Mouse (Mus musculus) spleen, adult 2 months (tissue): ENCODE measurements at regions not wholly inside any gene's neighbourhood (a gene's known extent, or its start where the extent isn't known, plus 50 kb on each side); places are given as distances from the start of the nearest gene placed in this dataset.

Experiments
- DNase-seq, 2 experiments: peaks; one replicate each; pipeline versions ENCODE4 v3.0.0 to v3.0.0-alpha.2; 2012 to 2021; ENCODE audit warnings: low spot score in 2 of 2, low read depth in 1 of 2
- H3K27ac ChIP-seq: fragments of 200-500 bp; 2 replicates; pipeline ENCODE4 v1.5.1; 2012; ENCODE audit warnings: low read length, inconsistent platforms; ENCODE audit not compliant: insufficient read depth
- H3K27me3 ChIP-seq: fragments of 200-500 bp; 2 replicates; pipeline ENCODE4 v1.6.1; 2012; ENCODE audit warnings: mild to moderate bottlenecking, moderate library complexity, low read length, inconsistent platforms; ENCODE audit not compliant: control insufficient read depth, insufficient read depth
- H3K36me3 ChIP-seq: fragments of 200-500 bp; 2 replicates; pipeline ENCODE4 v1.6.1; 2012; ENCODE audit warnings: mild to moderate bottlenecking, low read length, inconsistent platforms; ENCODE audit not compliant: control insufficient read depth, insufficient read depth
- H3K4me1 ChIP-seq: fragments of 200-500 bp; 2 replicates; pipeline ENCODE4 v1.6.1; 2011; ENCODE audit warnings: inconsistent platforms; ENCODE audit not compliant: control insufficient read depth, insufficient read depth, insufficient read length
- H3K4me3 ChIP-seq: fragments of 200-500 bp; 2 replicates; pipeline ENCODE4 v1.5.1; 2011; ENCODE audit warnings: mild to moderate bottlenecking, inconsistent platforms; ENCODE audit not compliant: insufficient read depth, insufficient read length; ENCODE audit errors: extremely low read depth
- CTCF ChIP-seq: fragments of 200-500 bp; IDR thresholded peaks from 2 replicates; pipeline ENCODE4 v1.5.1; 2011; ENCODE audit warnings: mild to moderate bottlenecking, inconsistent platforms; ENCODE audit not compliant: insufficient read depth, insufficient read length, insufficient replicate concordance; ENCODE audit errors: extremely low read depth
- POLR2A ChIP-seq: fragments of 200-500 bp; IDR thresholded peaks from 2 replicates; pipeline ENCODE4 v1.6.1; 2011; ENCODE audit warnings: low read depth, low read length, inconsistent platforms
- WGBS: fragments of 180-500 bp; shearing (Covaris S2); methylation state at CpG from one replicate; pipeline ENCODE4 v1.1.7; 2018; 5-methylcytosine and 5-hydroxymethylcytosine counted together

DNA sequence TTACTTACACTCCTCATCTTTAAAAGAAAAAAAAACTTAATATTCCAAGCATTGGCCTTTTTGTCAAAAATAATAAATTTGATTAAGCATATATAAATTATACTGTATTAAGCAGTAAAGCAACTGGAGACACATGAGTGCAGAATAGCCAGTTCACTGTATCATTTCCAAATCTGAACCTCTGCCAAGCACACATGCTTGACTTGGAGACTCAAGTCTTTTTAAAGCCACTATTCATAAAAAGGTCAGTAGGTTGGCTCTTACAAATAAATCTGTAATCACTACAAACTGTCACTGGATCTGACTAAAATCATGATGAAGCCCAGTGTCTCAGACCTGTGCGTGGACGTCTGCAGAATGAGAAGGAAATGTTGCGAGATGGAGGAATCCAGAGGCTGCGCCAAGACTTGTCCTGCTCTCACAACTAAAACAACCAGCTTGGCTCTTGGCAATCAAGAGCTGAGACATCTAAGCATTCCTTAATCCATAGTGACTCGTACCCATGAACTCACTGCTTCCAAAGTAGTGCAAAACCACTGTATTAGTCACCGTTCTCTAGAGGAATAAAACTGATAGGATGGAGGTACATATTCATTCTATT is 195.8 kb upstream of the Map3k7 start:
- TF ChIP-seq POLR2A (no peak), CTCF (no peak)
- Histone ChIP-seq H3K27me3 (no peaks in the 10 kb centered on the region), H3K27ac (no peak overlapping the region), H3K4me1 (no peaks in the 10 kb centered on the region), H3K4me3 (no peak overlapping the region), H3K36me3 (no peaks in the 10 kb centered on the region)
- 84% methylated on average over 6 of the region's 6 CpGs for WGBS
- no peak for DNase-seq

DNA sequence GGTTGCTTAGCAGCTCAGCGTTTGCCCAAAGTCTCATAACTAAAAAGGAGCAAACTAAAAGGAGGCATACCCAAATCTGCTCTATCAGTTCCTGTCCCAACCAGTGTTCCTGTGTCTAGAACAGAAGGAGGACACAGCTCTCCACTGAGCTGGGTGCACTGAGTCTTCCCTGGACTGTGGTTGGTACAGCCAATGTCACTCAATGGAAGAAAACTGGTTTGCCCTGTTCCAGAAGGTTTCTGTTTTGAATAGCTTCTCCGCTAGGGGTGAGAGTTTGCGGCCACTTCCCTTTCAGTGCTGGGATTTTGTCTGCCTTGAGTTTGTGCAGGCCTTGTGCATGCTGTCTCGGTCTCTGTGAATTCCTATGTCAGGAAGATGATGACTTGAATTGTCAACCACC is 194.6 kb upstream of the Map3k7 start:
- Histone ChIP-seq H3K27me3 (no peaks in the 10 kb centered on the region), H3K4me3 (no peak overlapping the region), H3K36me3 (no peaks in the 10 kb centered on the region), H3K4me1 (no peaks in the 10 kb centered on the region), H3K27ac (no peak overlapping the region)
- WGBS, result 86% methylated on average over 4 of the region's 4 CpGs
- no peak for DNase-seq
- TF ChIP-seq POLR2A, result no peak
- TF ChIP-seq CTCF, result no peak

DNA sequence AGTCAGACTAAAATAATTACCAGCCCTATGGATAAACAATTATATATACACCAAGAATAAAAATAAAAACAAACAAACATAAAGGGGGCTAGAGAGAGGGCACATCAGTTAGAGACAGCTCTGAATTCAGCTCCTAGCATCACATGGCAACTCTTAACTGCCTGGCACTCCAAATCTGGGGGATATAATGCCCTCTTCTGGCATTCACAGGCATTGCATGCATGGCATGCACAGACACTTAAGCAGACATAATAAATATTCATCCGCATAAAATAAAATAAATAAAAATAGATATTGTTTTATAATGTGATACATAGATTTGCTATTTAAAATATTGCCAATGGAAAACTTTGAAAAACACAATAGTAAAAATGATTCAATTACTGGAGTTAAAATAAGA is 177.6 kb upstream of the Map3k7 start:
- no peak overlapping the region for H3K4me3 ChIP-seq
- TF ChIP-seq POLR2A, result no peak
- no peak for TF ChIP-seq CTCF

DNA sequence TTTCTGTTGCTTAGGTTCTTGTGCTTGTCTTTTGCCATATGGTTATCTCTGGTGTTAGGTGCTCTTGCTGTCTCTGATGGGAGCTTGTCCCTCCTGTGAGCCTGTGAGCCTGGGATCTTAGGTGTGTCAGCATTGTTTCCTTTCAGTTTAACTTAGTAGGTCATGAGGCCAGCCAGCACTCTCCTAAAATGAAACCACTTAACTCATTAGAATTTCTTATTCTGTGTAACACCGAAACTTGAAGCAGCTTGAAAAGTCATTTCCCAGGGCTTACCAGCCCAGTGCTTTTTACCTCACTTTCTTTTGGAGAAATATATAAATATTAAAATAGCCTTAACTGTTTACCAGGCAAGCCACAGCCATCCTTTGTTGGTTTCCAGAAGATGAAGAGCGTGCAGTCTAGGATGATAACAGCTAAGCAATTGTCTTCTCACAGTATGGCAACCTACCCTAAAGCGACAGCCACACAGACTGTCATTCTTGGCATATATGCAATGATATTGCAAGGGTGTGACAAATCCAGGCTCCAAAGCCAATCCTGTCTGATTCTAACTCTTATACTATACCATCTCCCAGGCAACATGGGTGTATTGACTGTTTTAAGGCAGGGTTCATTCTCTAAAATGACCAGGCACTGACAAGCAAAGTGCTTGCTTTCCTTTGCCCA is 146.2 kb upstream of the Map3k7 start:
- Histone ChIP-seq H3K27ac (no peak overlapping the region), H3K4me1 (no peaks in the 10 kb centered on the region), H3K27me3 (no peaks in the 10 kb centered on the region), H3K36me3 (no peaks in the 10 kb centered on the region), H3K4me3 (no peak overlapping the region)
- DNase-seq, result no peak
- WGBS, result 93% methylated on average over 3 of the region's 3 CpGs
- TF ChIP-seq CTCF, result no peak
- TF ChIP-seq POLR2A, result no peak

More for the DNA sequence above, 177.6 kb upstream of the Map3k7 start:
- H3K4me1 ChIP-seq, result no peaks in the 10 kb centered on the region
- H3K27me3 ChIP-seq, result no peaks in the 10 kb centered on the region
- H3K36me3 ChIP-seq, result no peaks in the 10 kb centered on the region
- WGBS, result 90% methylated on average over 1 of the region's 1 CpGs
- DNase-seq, result no peak
- no peak overlapping the region for H3K27ac ChIP-seq

DNA sequence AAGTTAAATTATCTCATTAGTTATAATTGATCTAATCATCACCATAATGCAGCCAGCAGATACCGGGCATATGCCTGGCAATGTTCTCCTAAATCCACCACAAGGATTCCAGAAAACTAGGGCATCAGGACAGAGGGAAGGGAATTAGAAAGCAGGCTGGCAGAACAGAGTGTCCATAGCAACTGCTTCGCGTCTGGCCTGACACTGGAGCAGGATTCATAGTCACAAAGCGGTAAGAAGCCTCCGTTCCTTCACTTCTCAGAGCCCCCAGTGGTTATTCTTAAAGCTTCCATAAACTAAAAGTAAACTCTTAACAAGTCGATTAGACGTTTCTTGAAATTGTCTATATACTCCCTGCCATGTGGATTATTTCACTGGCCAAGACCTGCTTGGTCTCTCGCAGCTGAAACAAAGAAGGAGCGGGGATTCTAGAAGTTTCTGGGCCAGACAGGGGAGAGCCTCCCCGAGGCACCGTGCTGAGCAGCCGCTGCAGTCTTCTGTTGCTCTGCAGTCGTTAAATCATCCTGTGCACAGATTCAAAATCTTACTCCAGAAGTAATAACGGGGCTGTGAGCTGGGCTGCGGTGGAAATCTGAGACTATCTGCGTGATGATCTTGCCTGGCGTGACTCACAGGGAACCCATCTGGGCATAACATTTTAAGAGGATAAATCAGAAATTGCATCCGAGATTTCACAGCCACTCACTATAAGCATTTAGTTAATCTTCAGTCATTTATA is 144.2 kb upstream of the Map3k7 start:
- Histone ChIP-seq H3K4me3 (no peak overlapping the region), H3K27ac (no peak overlapping the region), H3K4me1 (no peaks in the 10 kb centered on the region), H3K27me3 (no peaks in the 10 kb centered on the region), H3K36me3 (no peaks in the 10 kb centered on the region)
- DNase-seq, result no peak
- 91% methylated on average over 18 of the region's 18 CpGs for WGBS
- no peak for TF ChIP-seq POLR2A
- no peak for TF ChIP-seq CTCF

DNA sequence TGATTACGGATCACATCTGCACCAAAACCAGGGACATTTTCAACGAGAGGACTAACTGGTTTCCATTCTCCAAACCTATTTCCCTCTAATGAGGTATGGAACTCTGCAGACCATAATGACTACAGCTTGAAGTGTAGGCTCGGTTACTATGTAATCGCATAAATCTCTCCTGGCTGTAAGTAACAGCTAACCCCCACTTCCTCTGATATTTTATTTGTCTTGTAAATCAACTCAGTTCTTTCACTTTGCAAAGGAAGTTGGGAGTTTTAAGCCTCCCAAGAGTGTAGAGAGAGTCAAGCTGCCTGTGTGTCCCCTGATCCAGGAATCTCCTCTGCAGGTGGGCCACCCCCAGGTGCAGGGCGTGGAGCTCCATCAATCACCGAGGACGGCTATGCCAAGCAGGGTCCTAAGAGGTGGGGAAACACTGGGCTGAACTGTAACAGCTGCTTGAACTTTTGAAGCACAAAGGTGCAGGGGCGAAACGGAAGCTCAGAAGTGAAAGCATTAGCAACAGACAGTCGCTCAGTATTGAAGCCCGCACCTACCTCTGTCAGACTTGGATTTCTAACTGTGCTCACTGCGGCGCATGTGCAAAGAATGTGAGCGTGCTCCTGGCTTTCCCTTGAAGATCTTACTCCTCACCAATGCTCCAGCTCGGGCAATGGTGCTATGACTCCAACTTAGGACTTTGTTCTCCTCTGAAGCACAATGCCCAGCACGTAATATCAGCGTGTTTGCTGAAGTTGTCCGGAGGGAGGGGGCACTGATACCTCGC is 140.1 kb upstream of the Map3k7 start:
- peak in 1 of 2 experiments; percentile 20 for DNase-seq
- Histone ChIP-seq H3K27me3 (no peaks in the 10 kb centered on the region), H3K36me3 (no peaks in the 10 kb centered on the region), H3K27ac (peak overlapping the region; percentile 46), H3K4me1 (no peaks in the 10 kb centered on the region), H3K4me3 (peak overlapping the region; percentile 55)
- no peak for TF ChIP-seq CTCF
- no peak for TF ChIP-seq POLR2A
- WGBS, result 18% methylated on average over 19 of the region's 19 CpGs
